Mouse (Mus musculus) midbrain, embryonic 15.5 days (tissue): ENCODE data around the gene Ddx52. TPM values are rescaled to one million over a fixed set of nuclear protein-coding genes. Genes with fewer than 3 reads are reported as not detected.
A peak's percentile ranks its signal among the peaks of the same experiment; 100 is the strongest.

Experiments used
- ATAC-seq: fragments of 200-750 bp; cut with Nextera tagmentation; replicated peaks from 2 replicates; pipeline ENCODE4 v1.8.0; 2017; ENCODE audit warnings: moderate TSS enrichment
- H3K27ac ChIP-seq: fragments of 300-500 bp; sonication (generic); 2 replicates; pipeline ENCODE4 v1.5.1; 2015; ENCODE audit warnings: mild to moderate bottlenecking, inconsistent platforms
- H3K27me3 ChIP-seq: fragments of 300-500 bp; sonication (generic); replicated peaks from 2 replicates; pipeline ENCODE4 v1.6.1; 2015; ENCODE audit warnings: inconsistent platforms
- H3K36me3 ChIP-seq: fragments of 300-500 bp; sonication (generic); replicated peaks from 2 replicates; pipeline ENCODE4 v1.6.1; 2015; ENCODE audit warnings: inconsistent platforms
- H3K4me1 ChIP-seq: fragments of 300-500 bp; sonication (generic); 2 replicates; pipeline ENCODE4 v1.6.1; 2015; ENCODE audit warnings: inconsistent platforms
- H3K4me2 ChIP-seq: fragments of 300-500 bp; sonication (generic); 2 replicates; pipeline ENCODE4 v1.6.1; 2015; ENCODE audit warnings: inconsistent platforms, mild to moderate bottlenecking, moderate library complexity
- H3K4me3 ChIP-seq: fragments of 300-500 bp; sonication (generic); 2 replicates; pipeline ENCODE4 v1.5.1; 2015; ENCODE audit warnings: mild to moderate bottlenecking, inconsistent platforms
- H3K9ac ChIP-seq: fragments of 300-500 bp; sonication (generic); 2 replicates; pipeline ENCODE4 v1.6.1; 2015; ENCODE audit warnings: mild to moderate bottlenecking, inconsistent platforms
- H3K9me3 ChIP-seq: fragments of 300-500 bp; sonication (generic); 2 replicates; pipeline ENCODE4 v1.6.1; 2016; ENCODE audit warnings: inconsistent platforms
- WGBS: fragments of 180-500 bp; shearing (Covaris S2); methylation state at CpG from one replicate; pipeline ENCODE4 v1.1.7; 2015; ENCODE audit warnings: mixed read lengths; 5-methylcytosine and 5-hydroxymethylcytosine counted together
- polyA plus RNA-seq: library from polyadenylated mRNA; unstranded; fragments of >200 nt; fragmentation: Nextera tagmentation; extraction: Ambion mirVana; gene quantifications from 2 replicates; pipeline ENCODE4 v1.2.1, GENCODE M21; 2015

The Ddx52 gene
- 21.5 and 22.7 TPM in 2 replicates for polyA plus RNA-seq

- peaks cover 11% of the 10 kb centered on the region for H3K4me1 ChIP-seq
- H3K4me2 ChIP-seq = peak within 1 kb of the TSS; percentile 65
- no peaks in the 10 kb centered on the region for H3K9me3 ChIP-seq
- peak within 1 kb of the TSS; percentile 89 for H3K4me3 ChIP-seq
- peaks cover 28% of the 10 kb centered on the region for H3K36me3 ChIP-seq
- peak; percentile 96 for ATAC-seq
- H3K27me3 ChIP-seq = peaks cover 9% of the 10 kb centered on the region
- peak within 1 kb of the TSS; percentile 63 for H3K9ac ChIP-seq
- WGBS = 1% methylated on average over 49 of the region's 49 CpGs
- peak within 1 kb of the TSS; percentile 72 for H3K27ac ChIP-seq
Measured at GRCm38 (mm10) chr11:83941950-83942840, at the start of gene Ddx52. Gene Ddx52 (plus strand): TSS chr11:83942062.

- no peak overlapping the region for H3K4me2 ChIP-seq
- H3K4me1 ChIP-seq = no peaks in the 10 kb centered on the region
- no peak for ATAC-seq
- H3K27me3 ChIP-seq = no peaks in the 10 kb centered on the region
- H3K4me3 ChIP-seq = no peak overlapping the region
- H3K27ac ChIP-seq = no peak overlapping the region
- 86% methylated on average over 9 of the region's 9 CpGs for WGBS
- H3K36me3 ChIP-seq = no peaks in the 10 kb centered on the region
- no peak overlapping the region for H3K9ac ChIP-seq
- no peaks in the 10 kb centered on the region for H3K9me3 ChIP-seq
Measured at GRCm38 (mm10) chr11:83893325-83893724, 48.5 kb upstream of the Ddx52 start.

GRCm38 (mm10) chr11:83896430-83897410 is 45.1 kb upstream of the Ddx52 start:
- no peak overlapping the region for H3K4me2 ChIP-seq
- no peaks in the 10 kb centered on the region for H3K36me3 ChIP-seq
- ATAC-seq = no peak
- no peak overlapping the region for H3K4me3 ChIP-seq
- no peaks in the 10 kb centered on the region for H3K27me3 ChIP-seq
- H3K9ac ChIP-seq = no peak overlapping the region
- H3K9me3 ChIP-seq = no peaks in the 10 kb centered on the region
- H3K27ac ChIP-seq = no peak overlapping the region
- no peaks in the 10 kb centered on the region for H3K4me1 ChIP-seq
- 75% methylated on average over 16 of the region's 16 CpGs for WGBS

GRCm38 (mm10) chr11:83897569-83897968 is 44.3 kb upstream of the Ddx52 start:
- 86% methylated on average over 7 of the region's 7 CpGs for WGBS
- ATAC-seq = no peak
- Histone ChIP-seq H3K9ac (no peak overlapping the region), H3K9me3 (no peaks in the 10 kb centered on the region), H3K27ac (no peak overlapping the region), H3K4me3 (no peak overlapping the region), H3K4me1 (no peaks in the 10 kb centered on the region), H3K27me3 (no peaks in the 10 kb centered on the region), H3K4me2 (no peak overlapping the region), H3K36me3 (no peaks in the 10 kb centered on the region)

- H3K4me1 ChIP-seq = no peaks in the 10 kb centered on the region
- H3K36me3 ChIP-seq = no peaks in the 10 kb centered on the region
- no peak overlapping the region for H3K4me3 ChIP-seq
- no peak overlapping the region for H3K4me2 ChIP-seq
- no peaks in the 10 kb centered on the region for H3K27me3 ChIP-seq
- H3K9me3 ChIP-seq = no peaks in the 10 kb centered on the region
- no peak overlapping the region for H3K27ac ChIP-seq
- no peak overlapping the region for H3K9ac ChIP-seq
- ATAC-seq = no peak
- 85% methylated on average over 3 of the region's 3 CpGs for WGBS
Measured at GRCm38 (mm10) chr11:83902812-83903211, 39.0 kb upstream of the Ddx52 start.

GRCm38 (mm10) chr11:83905756-83906155 is 36.1 kb upstream of the Ddx52 start:
- 75% methylated on average over 5 of the region's 5 CpGs for WGBS
- no peak for ATAC-seq
- no peak overlapping the region for H3K27ac ChIP-seq

GRCm38 (mm10) chr11:83908376-83908775 is 33.5 kb upstream of the Ddx52 start:
- no peaks in the 10 kb centered on the region for H3K9me3 ChIP-seq
- no peaks in the 10 kb centered on the region for H3K36me3 ChIP-seq
- H3K4me3 ChIP-seq = no peak overlapping the region
- 18% methylated on average over 7 of the region's 7 CpGs for WGBS
- no peak overlapping the region for H3K4me2 ChIP-seq
- H3K4me1 ChIP-seq = no peaks in the 10 kb centered on the region
- no peak for ATAC-seq
- no peaks in the 10 kb centered on the region for H3K27me3 ChIP-seq
- H3K27ac ChIP-seq = no peak overlapping the region
- H3K9ac ChIP-seq = no peak overlapping the region

More at GRCm38 (mm10) chr11:83905756-83906155, 36.1 kb upstream of the Ddx52 start:
- no peaks in the 10 kb centered on the region for H3K27me3 ChIP-seq
- H3K4me1 ChIP-seq = no peaks in the 10 kb centered on the region
- H3K36me3 ChIP-seq = no peaks in the 10 kb centered on the region
- no peak overlapping the region for H3K9ac ChIP-seq
- H3K4me2 ChIP-seq = no peak overlapping the region
- H3K4me3 ChIP-seq = no peak overlapping the region
- no peaks in the 10 kb centered on the region for H3K9me3 ChIP-seq

GRCm38 (mm10) chr11:83913824-83914311 is 28.0 kb upstream of the Ddx52 start:
- no peaks in the 10 kb centered on the region for H3K9me3 ChIP-seq
- H3K4me2 ChIP-seq = no peak overlapping the region
- no peak overlapping the region for H3K4me3 ChIP-seq
- H3K36me3 ChIP-seq = no peaks in the 10 kb centered on the region
- no peaks in the 10 kb centered on the region for H3K27me3 ChIP-seq
- no peak overlapping the region for H3K9ac ChIP-seq
- no peak for ATAC-seq
- 79% methylated on average over 8 of the region's 8 CpGs for WGBS
- no peaks in the 10 kb centered on the region for H3K4me1 ChIP-seq
- H3K27ac ChIP-seq = no peak overlapping the region

- 89% methylated on average over 4 of the region's 4 CpGs for WGBS
- Histone ChIP-seq H3K36me3 (no peaks in the 10 kb centered on the region), H3K9ac (no peak overlapping the region)
Measured at GRCm38 (mm10) chr11:83914501-83914900, 27.4 kb upstream of the Ddx52 start.

GRCm38 (mm10) chr11:83922600-83922999 is 19.3 kb upstream of the Ddx52 start:
- Histone ChIP-seq H3K4me2 (no peak overlapping the region), H3K27me3 (no peaks in the 10 kb centered on the region), H3K4me3 (no peak overlapping the region), H3K9ac (no peak overlapping the region), H3K9me3 (no peaks in the 10 kb centered on the region), H3K36me3 (no peaks in the 10 kb centered on the region), H3K4me1 (no peaks in the 10 kb centered on the region), H3K27ac (no peak overlapping the region)
- no peak for ATAC-seq
- WGBS = 70% methylated on average over 2 of the region's 2 CpGs

More at GRCm38 (mm10) chr11:83914501-83914900, 27.4 kb upstream of the Ddx52 start:
- Histone ChIP-seq H3K27ac (no peak overlapping the region), H3K4me1 (no peaks in the 10 kb centered on the region), H3K4me3 (no peak overlapping the region), H3K9me3 (no peaks in the 10 kb centered on the region), H3K4me2 (no peak overlapping the region), H3K27me3 (no peaks in the 10 kb centered on the region)
- ATAC-seq = no peak

GRCm38 (mm10) chr11:83927097-83927496 is 14.8 kb upstream of the Ddx52 start:
- Histone ChIP-seq H3K27ac (no peak overlapping the region), H3K9ac (no peak overlapping the region), H3K4me3 (no peak overlapping the region), H3K4me2 (no peak overlapping the region), H3K4me1 (no peaks in the 10 kb centered on the region), H3K27me3 (no peaks in the 10 kb centered on the region), H3K9me3 (no peaks in the 10 kb centered on the region), H3K36me3 (no peaks in the 10 kb centered on the region)
- 59% methylated on average over 3 of the region's 3 CpGs for WGBS
- ATAC-seq = no peak

- no peak overlapping the region for H3K27ac ChIP-seq
- H3K9ac ChIP-seq = no peak overlapping the region
- H3K36me3 ChIP-seq = no peaks in the 10 kb centered on the region
- WGBS = 80% methylated on average over 10 of the region's 10 CpGs
- H3K4me2 ChIP-seq = no peak overlapping the region
- H3K4me1 ChIP-seq = no peaks in the 10 kb centered on the region
- H3K9me3 ChIP-seq = no peaks in the 10 kb centered on the region
- no peaks in the 10 kb centered on the region; the same call in 1 of the 2 replicates for H3K27me3 ChIP-seq
- no peak for ATAC-seq
- H3K4me3 ChIP-seq = no peak overlapping the region
Measured at GRCm38 (mm10) chr11:83932506-83933106, 9.3 kb upstream of the Ddx52 start.
